Mouse (Mus musculus) ES-E14 (cell line): ENCODE measurements around the gene 1110025L11Rik.
"Not testable (repeated sequence)": the region's sequence is repeated elsewhere in the genome, so short reads cannot be mapped to it uniquely, and the experiment has no call there.

Experiments
- CHD2 ChIP-seq: IDR thresholded peaks from 2 replicates; pipeline ENCODE4 v1.6.1; 2014; ENCODE audit warnings: mild to moderate bottlenecking, low read depth, low read length, inconsistent platforms
- HCFC1 ChIP-seq: IDR thresholded peaks from 2 replicates; pipeline ENCODE4 v1.6.1; 2012; ENCODE audit warnings: low read length, inconsistent platforms, borderline replicate concordance; ENCODE audit not compliant: insufficient read depth

- TF ChIP-seq HCFC1, CHD2: not testable (repeated sequence)
These were observed at the start of gene 1110025L11Rik for GRCm38 (mm10) chr16:89063902-89064301.
